Mouse (Mus musculus) erythroblast, embryonic 14.5 days (primary cell): ENCODE data around the gene Ppara.

Experiments used
- GATA1 ChIP-seq: IDR thresholded peaks from 2 replicates; pipeline ENCODE4 v1.6.1; 2012; ENCODE audit warnings: low read length, inconsistent platforms, mixed read lengths
- TAL1 ChIP-seq: IDR thresholded peaks from 3 replicates; pipeline ENCODE4 v1.6.1; 2012; ENCODE audit warnings: low read length, inconsistent platforms, mixed read lengths

DNA sequence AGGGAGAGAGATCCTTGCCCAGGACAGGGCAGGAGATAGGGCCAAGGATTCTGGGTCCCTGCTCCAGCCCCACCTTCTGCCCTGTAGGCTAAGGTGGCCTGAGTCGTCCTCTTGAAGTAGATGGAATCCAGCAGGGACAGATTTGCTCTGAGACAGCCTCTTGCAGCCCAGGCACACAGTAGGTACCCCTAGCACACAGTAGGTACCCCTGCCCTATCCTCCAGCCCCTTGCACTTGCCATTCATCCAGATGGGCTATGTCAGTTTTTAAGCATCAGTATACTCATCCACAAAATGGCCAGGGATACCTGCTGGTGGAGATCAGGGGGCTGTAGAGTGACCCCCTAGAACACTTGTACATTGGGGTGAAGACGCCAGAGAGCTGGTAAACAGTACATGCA, 41.0 kb upstream of the Ppara start:
- no peak for TF ChIP-seq GATA1
- no peak for TF ChIP-seq TAL1
